Mouse (Mus musculus) inflammation-experienced regulatory T-cells, adult 6 months (primary cell): Measurements from ENCODE around the gene Lipt2. TPM values are rescaled to one million over a fixed set of nuclear protein-coding genes. Genes with fewer than 3 reads are reported as not detected.

Experiments
- ATAC-seq: one replicate; pipeline ENCODE4 v1.8.0; 2017
- polyA plus RNA-seq, 3 experiments: library from polyadenylated mRNA; unstranded; fragments of 100-300 nt; shearing (Covaris generic); gene quantifications; one replicate each; pipeline ENCODE4 v1.2.1; 2017

Gene Lipt2
- polyA plus RNA-seq = under 1 TPM in 2 of 3 experiments, not detected in 1; 0.21 to 0.82 TPM

DNA sequence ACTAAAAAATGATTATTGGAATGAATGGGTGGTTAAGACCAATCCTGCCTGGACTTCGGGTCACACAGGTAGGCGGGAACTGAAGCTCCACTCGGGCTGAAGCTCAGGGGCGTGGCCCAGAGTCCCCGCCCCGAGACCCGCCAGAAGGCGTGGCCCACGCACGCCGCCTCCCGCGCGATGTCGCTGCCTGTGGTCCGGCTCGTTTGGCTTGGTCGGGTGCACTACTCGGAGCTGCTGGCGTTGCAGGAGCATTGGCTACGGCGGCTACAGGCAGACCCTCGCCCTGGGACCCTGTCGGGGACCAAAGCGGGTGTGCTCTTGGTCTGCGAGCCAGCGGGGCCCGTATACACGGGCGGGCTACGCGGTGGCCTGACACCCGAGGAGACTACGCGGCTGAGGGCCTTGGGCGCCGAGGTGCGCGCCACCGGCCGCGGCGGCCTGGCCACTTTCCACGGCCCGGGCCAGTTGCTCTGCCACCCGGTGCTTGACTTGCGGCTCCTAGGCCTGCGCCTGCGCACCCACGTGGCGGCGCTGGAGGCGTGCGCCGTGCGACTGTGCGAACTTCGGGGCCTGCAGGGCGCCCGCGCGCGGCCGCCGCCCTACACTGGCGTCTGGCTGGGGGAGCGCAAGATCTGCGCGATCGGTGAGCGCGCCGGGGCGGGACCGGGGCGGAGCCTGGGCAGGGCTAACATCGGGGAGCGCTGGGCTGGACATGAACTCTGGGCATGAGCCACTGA, at the start of gene Lipt2:
TSS of gene Lipt2 (plus strand) at position 173 of the 737 bp plus-strand sequence.
- ATAC-seq = peak; percentile 91

DNA sequence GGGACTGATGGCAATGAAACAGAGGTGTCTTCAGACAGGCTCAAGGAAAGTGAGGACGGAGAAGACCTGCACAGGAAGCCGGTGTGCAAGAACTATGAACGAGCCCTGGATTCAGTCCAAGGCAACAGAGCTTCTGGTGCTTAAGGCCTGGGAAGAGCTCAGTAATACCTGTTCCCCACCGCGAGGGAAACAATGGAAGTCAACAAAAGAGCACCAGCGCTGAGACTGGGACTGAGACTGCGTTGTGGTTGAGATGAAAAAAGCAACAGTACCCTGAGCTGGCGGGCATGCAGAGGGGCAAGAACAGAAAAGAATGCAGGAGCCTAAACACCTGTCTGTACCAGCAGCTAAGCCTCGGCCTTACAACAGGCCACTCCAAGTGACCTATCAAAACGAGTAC, 47.6 kb upstream of the Lipt2 start:
- no peak for ATAC-seq

- ATAC-seq = no peak
These were observed 45.3 kb upstream of the Lipt2 start for GRCm38 (mm10) chr7:100113821-100114220.

- no peak for ATAC-seq
These were observed 44.8 kb upstream of the Lipt2 start for GRCm38 (mm10) chr7:100114279-100114678.

- ATAC-seq = no peak
These were observed 38.3 kb upstream of the Lipt2 start for GRCm38 (mm10) chr7:100120791-100121261.

GRCm38 (mm10) chr7:100121376-100121789, 37.7 kb upstream of the Lipt2 start, which contains the start of gene Pold3:
Gene Pold3 (minus strand): TSS chr7:100121565.
- peak; percentile 95 for ATAC-seq

GRCm38 (mm10) chr7:100123486-100123885, 35.6 kb upstream of the Lipt2 start:
- no peak for ATAC-seq

- no peak for ATAC-seq
These were observed 34.9 kb upstream of the Lipt2 start for GRCm38 (mm10) chr7:100124211-100124610.

DNA sequence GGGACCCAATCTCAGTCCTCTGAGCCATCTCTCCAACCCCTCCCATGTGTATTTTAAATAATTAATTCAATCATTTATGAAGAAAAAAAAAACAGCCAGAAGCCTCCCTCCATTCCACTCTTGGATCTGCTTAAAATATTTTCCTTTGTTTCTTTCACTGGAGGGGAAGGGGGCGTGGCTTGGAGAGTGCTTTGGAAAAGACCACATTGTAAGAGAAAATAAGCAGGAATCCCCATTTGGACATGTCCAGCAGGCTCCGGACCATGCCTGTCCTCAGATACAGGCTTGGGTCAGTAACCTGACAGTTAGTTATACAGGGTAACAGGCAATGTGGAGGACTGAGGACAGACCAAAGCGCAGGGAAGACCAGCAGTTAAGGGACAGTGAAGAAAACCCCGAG, 33.9 kb upstream of the Lipt2 start:
- no peak for ATAC-seq

- ATAC-seq = no peak
These were observed 32.6 kb upstream of the Lipt2 start for GRCm38 (mm10) chr7:100126514-100126913.

- no peak for ATAC-seq
These were observed 30.6 kb upstream of the Lipt2 start for GRCm38 (mm10) chr7:100128262-100129041.

GRCm38 (mm10) chr7:100130592-100130991, 28.5 kb upstream of the Lipt2 start:
- ATAC-seq = no peak

DNA sequence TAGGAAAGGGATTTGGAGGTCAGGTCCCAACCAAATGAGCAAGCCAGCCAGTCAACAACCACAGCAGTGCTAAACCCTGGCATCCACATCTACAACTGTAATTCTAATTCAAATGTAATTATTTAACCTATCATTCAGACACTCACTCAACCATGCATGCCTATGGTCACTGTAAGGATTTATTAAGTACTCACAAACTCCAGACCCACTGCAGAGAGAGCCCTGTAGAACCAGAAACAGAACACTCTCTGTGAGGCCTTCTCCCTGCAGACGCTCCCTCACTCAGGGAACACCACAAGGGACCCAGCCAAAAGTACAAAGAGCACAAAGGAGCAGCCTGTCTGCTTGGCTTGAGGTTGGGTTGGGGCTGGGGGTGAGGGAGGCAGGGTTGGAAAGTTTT, 26.7 kb upstream of the Lipt2 start:
- ATAC-seq = no peak

GRCm38 (mm10) chr7:100137038-100137437, 22.0 kb upstream of the Lipt2 start:
- no peak for ATAC-seq

GRCm38 (mm10) chr7:100138075-100138474, 21.0 kb upstream of the Lipt2 start:
- no peak for ATAC-seq

- no peak for ATAC-seq
These were observed 18.5 kb upstream of the Lipt2 start for GRCm38 (mm10) chr7:100140591-100140990.

DNA sequence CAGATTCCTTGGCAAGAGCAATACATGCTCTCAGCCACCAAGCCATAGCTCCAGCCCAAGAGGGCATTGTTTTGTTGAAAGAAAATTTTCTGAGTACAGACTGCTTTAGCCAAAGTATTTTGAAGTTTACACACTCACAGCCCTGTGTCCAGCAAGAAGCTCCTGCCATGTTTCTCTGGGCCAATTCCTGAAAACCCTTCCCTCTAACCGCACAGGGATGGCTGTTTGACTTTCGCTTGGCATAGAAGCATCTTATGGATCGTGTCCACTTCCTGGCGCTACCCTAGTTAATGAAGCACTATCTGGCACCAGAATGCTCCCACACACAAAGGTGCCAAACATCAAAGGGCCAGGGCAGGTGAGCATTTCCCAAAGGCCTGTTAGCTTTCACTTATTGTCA, 10.5 kb upstream of the Lipt2 start:
- ATAC-seq = no peak

DNA sequence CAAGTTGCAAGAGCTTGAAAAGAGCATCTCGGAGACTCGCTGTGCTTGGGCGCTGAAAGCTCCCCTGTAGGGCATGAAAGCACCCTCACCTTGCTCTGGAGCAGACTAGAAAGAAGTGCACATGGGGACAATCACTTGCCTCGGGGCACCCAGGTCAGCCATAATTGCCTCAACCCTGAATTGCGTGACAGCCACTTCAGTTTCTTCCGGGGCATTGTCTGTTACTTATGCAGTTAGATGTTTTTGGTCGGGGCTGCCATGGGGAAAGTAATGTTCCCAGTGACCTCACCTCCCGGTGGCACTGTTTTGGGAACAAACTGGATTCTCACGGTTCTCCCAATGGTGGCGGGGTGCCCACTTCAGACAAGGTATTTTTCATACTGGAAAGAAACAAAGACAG, 9.0 kb upstream of the Lipt2 start:
- ATAC-seq = no peak

DNA sequence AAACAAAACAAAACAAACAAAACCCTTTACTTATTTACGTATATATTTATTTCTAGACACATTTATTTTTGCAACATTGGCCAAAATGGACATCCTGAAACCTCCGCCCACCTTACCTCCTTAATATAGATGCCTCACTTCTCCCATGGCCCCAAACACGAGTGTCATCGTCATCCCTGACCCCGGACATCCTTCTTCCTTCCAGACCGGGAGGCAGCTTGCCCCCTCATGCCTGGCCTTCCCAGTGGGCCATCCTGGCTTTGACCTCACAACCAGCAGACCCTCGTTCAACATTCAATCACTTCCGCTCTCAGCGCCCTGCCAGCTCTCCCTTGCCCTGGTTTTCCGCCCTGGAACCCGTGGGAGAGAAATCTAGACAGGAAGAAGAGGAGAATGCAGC, 8.5 kb upstream of the Lipt2 start:
- ATAC-seq = no peak

GRCm38 (mm10) chr7:100157669-100158068, 1.4 kb upstream of the Lipt2 start:
- no peak for ATAC-seq

DNA sequence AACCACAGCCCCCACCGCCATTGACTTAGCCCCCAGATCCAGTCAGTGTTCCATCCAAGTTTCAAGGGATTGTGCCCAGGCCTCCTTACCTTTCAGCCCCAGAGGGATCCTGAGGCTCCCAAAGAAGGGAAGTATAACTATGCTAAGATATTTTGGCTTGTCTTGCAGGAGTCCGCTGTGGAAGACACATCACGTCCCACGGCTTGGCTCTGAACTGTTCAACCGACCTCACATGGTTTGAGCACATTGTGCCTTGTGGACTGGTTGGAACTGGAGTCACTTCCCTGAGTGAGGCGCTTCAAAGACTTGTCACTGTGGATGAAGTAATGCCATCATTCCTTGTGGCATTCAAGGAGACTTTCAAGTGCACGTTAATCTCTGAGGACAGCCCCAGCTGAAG, 929 bp downstream of the Lipt2 start:
- no peak for ATAC-seq

GRCm38 (mm10) chr7:100163506-100163905, 4.4 kb downstream of the Lipt2 start:
- no peak for ATAC-seq

DNA sequence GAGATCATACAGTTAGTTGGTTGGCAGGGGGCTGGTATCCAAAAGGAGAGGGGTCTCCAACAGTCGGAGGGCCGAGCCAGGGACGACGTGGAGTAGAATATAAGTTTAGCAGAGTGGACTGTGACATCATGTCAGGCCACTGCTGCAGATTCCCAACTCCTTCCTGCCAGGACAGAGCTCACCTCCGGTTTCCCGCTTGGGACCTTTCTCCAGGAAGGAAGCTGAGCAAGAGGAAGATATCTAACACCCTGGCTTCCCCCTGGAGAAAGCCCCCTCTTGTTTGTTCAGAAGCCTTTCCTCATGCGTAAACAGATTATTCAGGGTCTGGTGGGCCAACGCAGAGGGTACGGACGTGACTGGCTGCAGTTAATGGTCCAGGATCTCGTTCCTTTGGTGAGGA, 9.6 kb downstream of the Lipt2 start:
- no peak for ATAC-seq

DNA sequence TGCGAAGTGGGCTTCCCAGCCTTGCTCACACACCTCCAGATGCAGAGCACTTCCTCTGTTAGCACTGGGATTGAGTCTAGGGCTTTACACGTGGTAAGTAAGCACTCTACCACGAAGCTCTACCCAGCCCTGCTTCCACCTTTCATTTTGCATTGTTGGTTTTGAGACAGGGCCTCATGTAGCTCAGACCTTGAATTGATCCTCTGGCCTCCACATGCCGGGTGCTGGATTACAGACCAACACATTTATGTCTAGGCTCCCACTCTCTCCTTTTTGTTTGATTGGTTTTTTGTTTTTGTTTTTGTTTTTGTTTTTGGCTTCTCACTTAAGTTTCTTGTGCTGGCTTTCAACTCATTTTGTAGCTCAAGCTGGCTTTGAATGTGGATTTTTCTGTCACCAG, 11.7 kb downstream of the Lipt2 start:
- no peak for ATAC-seq
